Mouse (Mus musculus) B cell, adult 2 months (primary cell): Measurements from ENCODE around the gene Zfyve28.
A peak's percentile ranks its signal among the peaks of the same experiment; 100 is the strongest.

Experiments used
- DNase-seq, 2 experiments: peaks; one replicate each; pipeline ENCODE4 v3.0.0; 2022

Gene Zfyve28

DNA sequence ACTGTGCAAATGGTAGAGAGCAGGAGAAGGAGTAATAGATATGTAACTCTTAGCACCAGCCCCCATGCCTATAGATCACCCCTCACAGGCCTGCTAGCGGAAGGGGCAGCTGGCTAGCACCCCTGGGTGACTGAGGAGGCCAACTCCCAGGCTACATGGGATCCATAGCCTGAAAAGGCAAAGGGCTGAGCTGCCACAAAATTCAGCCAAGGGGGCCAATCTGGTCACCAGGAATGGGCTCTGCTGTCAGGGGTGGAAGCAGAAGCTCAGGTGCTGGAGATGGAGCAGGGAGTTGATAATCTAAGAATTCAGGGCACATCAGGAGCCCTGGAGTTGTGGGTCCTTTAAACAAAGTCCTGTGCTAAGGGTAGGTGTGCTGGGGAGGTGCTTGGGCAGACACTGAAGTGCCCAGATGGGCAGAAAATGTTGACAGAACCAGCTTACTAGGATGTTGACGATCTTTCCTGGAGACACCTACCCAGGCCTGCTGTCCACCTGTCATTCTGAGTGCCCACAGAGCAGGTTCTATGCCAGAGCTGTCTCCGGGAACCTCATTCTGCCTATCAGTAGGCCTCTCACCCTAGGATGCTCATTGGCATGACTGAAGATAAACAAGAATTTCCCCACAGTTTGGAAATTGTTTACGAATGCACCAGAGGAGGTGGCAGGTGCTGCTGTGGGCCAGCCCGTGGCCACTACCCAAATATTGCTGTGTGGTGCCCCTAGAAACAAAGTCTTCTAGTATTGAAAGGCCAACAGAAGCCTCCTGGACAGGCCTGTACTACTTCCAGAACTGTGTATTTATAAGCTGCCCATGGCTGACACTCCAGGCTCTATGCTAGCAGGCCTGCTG, 113.5 kb downstream of the Zfyve28 start:
- no peak for DNase-seq

DNA sequence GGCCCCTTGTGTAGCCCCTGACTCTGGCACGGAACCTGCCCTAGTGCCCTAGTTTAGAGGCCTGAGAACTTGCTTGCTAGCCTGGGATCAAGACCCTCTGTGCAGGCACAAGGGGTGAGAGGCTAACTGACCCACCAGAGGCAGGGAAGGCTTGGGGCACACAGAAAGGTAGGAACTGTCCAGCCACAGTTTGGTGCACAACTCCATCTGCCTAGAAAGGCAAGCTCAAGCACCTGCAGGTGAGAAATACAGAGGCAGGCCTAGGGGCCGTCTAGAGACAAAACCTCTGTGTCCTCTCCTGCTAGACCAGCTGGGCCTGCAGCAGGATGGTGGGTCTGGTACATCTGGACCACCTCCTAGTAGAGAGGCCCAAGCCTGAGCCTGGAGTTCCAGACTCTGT, 114.2 kb downstream of the Zfyve28 start:
- DNase-seq = no peak

DNA sequence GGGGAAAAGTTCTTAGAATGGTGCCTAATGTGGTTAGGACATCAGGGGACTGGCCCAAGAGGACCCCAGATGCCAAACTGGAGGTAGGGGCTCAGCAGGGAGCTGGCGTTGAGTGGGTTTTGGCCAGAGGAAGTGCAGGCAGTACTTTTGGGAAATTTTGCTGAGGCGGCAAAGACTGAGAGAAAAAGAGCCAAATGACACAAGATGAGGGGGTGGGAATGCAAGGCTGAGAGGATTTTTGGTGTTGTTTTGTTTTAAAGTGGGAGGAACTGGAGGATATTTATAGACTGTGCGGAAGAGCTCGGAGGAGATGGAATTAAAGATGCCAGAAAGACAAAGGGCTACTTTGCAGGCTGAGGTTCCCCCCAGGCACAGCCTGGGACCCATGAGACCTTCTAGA, 117.5 kb downstream of the Zfyve28 start:
- no peak for DNase-seq

DNA sequence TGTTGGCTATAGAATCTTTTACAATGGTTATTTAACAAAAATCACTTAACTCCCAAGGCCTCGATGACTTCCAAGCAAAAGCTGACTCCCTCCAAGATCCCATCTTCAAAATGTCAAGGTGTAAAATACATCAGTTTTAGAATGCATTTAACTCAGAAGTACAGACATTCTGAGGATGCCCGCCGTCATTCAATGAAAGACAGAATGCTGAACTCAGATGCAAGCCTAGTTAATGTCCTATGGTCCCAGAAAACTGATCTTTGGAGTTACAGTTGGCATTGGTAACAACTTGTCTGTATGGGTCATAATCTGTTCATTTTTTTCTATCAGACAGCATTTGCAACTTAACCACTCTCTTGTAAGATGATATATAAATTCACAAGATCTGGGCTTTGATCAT, 118.3 kb downstream of the Zfyve28 start:
- no peak for DNase-seq

DNA sequence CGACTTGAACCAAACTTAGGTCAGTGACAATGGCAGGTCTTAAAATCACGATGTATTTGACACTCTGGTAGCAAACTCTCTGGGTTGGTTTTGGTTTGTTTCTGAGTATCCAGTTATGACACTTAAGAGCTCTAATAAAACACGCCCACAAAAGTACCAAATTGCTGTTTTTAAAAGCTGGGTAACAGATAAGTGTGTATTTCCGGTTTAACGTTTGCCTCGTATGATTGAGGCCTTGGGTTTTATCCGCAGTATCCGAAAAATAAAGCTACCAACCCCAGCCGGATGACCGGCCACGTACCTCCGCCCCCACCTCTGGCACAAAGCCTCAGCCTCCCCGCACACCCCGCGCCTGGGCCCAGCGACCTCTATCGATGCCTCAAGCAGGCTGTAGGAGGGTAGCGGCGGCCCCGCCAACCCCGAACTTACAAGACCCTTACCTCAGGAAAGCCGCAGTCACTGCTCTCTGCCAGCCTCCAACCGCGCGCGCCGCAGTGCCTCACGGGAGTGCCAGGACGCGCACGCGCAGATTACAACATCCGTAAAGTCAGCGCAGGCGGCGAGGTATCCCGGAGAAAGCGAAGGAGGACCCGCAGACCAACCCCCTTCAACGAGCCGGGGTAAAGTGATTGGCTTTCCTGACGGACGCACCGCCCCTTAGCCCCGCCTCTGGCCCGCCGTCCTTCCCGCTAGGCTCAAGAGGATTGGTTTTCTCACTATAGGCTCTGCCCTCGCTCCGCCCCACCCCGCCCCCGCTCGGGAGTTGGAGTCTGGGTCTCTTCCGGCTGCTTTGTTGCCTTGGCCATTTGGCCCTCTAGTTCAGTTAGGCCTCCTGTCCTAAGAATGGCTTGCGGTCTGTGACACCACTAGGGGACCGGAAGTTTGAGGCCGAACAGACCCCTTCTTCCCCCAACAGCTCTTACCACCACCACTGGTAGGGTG, 119.0 kb downstream of the Zfyve28 start, which contains the start of the genes Poln and Haus3:
Gene Poln, minus strand, starts transcription at position 499 of the 942 bp plus-strand sequence.
Gene Haus3, minus strand, starts transcription at position 578 of the 942 bp plus-strand sequence.
- DNase-seq = peak; percentile 93 to 95

DNA sequence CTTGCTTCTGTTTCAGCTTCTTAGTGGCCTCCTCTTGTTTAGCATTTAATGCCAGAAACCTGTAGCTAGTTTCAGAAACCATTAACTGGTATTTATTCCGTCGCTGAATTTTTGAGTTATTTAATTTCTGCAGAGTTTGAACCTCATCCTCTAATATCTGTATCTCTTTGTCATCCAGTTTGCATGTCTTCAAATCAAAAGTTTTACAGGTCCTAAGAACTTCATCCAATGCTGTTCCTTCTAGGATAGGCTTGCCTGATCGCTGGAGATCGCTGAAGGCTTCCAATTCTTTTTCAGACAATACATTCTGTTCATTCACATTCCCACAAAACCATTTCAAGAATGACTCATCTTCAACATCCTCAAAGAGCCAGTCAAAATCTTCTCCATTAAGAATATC, 120.4 kb downstream of the Zfyve28 start:
- DNase-seq = no peak

DNA sequence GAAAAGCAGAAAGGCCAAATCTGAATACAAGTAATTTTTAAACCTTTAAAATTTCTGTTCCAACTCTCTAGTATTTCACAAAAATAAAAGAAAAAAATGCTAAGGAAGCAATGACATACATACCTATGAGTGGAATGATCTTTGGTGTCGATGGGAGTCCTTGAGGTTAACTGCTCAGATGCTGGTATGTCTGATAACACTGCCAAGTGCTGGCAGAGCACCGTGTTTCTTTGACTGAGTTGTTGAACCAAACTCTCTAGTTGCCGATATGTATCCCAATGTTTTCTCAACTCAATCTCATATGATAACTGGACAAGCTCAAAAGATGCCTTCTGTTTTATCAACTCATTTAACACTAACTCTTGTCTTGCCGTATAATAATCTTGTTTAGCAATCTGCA, 122.5 kb downstream of the Zfyve28 start:
- no peak for DNase-seq

DNA sequence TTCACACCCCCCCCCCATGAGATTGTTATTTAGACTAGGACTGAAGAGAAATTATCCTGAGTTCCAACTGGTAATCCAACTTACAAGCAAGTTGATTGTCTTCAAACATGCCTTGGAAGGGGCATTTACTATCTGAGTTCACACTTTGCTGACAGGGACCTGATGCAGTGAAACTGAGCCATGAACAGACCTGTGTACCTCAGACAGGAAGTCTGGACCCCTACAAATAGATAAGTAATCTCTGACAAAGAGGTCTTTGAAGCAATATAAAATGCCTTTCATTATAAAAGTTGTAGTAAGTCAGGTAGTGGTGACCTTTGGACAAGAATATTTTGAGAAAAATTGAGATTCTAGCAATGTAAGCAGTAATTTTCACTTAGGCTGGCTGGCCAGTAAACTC, 139.8 kb downstream of the Zfyve28 start:
- no peak for DNase-seq

DNA sequence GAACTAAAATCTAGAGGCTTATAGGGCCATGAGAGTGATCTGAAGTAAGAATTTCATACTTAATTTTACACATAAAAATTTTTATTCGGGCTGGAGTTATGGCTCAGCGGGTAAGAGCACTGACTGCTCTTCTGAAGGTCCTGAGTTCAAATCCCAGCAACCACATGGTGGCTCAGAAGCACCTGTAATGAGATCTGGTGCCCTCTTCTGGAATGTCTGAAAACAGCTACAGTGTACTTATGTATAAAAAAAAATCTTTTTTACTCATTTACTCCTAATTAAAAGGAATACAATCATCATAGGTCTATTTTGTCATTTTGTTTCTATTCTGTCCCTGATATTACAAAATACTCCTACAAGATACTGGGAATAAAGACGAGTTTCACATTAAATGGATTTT, 140.7 kb downstream of the Zfyve28 start:
- no peak for DNase-seq
